Mouse (Mus musculus) brain, embryonic 18.5 days (tissue): Measurements from ENCODE around the gene Fcer1g.
A peak's percentile ranks its signal among the peaks of the same experiment; 100 is the strongest.
"Not testable (repeated sequence)": the region's sequence is repeated elsewhere in the genome, so short reads cannot be mapped to it uniquely, and the experiment has no call there.

Experiments
- DNase-seq: peaks from one replicate; pipeline ENCODE4 v3.0.0-alpha.2; 2012; ENCODE audit warnings: low read depth, low spot score

The Fcer1g gene

DNA sequence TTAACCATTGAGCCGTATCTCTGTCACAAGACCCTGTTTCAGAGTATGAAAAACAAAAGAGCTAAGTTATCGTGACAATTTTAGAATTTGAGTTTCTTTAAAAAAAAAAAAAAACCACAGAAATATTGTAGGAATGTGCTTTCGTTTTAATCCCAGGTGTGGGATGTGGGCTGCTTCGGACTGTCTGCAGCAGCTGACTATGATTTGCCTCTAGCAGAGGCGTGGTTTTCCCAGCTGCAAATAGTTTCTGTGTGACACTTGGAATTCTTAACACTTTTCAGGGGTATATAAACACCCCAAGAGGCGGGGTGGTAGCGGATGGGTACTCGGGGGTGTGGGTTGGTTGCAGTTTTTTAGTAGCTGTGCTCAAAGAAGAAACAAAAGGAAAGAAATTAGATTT lies 11.2 kb upstream of the Fcer1g start:
- DNase-seq, result no peak

DNA sequence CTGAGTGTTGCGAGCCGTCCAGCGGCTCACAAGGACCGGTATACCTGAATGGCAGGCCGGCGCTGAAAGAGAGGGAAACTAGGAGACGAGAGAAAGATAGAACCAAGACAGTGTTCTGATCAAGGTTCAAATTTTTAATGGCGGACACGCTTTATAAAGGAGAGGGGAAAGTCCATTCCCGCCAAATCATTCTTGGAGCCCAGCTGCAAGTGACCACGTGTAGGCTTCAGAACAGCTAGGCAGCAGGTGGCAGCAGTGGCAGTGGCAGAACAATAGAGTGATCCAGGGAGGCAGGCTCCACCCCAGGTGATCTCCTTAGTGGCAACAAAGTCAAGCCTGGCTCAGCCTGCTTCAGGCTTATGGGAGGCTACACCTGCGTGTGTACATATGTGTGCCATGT lies 7.8 kb upstream of the Fcer1g start:
- not testable (repeated sequence) for DNase-seq

DNA sequence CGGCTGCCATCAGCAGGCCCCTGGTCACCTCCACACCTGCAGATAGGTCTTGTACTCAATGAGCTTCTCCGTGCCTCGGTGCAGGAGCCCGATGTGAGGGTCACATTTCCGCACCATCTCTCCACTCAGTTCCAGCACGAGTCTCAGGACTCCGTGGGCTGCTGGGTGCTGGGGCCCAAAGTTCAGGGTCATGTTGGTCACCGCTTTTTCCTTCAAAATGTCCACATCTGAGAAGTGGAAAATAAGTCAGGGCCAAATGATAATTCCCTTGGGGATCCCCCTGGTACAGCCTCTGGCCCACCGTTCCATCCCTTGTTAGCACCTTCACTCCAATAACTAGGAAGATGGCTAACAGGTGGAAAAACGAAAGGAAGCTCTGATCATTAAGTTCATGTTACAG lies 6.7 kb upstream of the Fcer1g start:
- no peak for DNase-seq

DNA sequence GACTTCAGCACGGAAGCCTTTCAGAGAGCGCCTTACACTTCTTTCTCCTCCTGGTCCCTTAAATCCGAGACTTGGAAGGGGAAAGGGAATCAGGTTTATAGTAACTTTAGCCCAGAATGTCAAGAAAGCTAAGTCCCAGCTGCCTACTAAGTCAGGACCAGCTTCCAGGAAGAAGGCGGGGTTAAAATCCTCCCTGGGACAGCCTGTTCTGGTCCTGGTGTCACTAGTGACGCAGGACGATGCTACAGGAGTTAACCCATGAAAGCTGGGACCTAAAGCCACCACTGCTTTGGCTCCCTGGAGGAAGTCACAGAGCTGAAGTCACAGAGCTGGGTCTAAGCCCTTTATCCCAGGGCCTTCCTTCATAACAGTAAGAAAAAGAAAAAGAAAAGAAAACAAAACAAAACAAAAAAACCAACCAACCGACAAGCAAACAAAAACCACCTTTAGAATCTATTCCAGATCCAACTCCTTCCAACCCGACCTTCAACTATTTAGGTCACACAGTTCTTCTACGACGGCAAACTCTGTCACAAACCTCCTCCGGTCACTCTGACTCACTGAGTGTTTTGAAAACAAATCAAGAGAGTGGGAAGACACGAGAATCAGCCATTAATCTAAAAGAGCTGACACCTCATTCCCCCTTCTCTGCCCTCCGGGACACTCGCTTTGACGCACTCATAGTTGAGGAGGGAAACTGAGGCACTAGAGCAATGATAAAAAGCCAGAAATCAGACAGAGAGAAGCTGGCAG lies 6.0 kb upstream of the Fcer1g start:
- DNase-seq, result no peak

DNA sequence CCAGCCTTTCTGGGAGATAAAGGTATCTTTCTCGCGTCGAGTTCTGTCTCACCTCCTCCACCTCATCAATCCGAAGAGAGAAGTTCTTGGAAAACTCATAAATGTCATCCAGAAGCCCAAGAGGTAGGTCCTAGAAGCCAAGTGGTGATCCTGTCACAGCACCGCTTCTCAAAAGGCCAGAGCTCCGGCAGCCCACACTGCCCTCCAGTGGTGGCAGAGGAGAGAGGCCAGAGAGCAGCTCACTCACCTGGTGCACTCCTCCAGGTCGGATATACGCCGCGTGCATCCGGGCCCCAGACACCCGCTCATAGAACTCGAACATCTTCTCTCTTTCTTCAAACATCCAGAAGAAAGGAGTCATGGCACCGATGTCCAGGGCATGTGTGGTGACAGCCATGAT lies 4.3 kb upstream of the Fcer1g start:
- no peak for DNase-seq

GRCm38 (mm10) chr1:171237438-171237837 lies 3.3 kb upstream of the Fcer1g start:
- no peak for DNase-seq

- DNase-seq, result no peak
Measured at GRCm38 (mm10) chr1:171235791-171236190, 1.6 kb upstream of the Fcer1g start.

GRCm38 (mm10) chr1:171234538-171234937 lies 373 bp upstream of the Fcer1g start:
- no peak for DNase-seq

DNA sequence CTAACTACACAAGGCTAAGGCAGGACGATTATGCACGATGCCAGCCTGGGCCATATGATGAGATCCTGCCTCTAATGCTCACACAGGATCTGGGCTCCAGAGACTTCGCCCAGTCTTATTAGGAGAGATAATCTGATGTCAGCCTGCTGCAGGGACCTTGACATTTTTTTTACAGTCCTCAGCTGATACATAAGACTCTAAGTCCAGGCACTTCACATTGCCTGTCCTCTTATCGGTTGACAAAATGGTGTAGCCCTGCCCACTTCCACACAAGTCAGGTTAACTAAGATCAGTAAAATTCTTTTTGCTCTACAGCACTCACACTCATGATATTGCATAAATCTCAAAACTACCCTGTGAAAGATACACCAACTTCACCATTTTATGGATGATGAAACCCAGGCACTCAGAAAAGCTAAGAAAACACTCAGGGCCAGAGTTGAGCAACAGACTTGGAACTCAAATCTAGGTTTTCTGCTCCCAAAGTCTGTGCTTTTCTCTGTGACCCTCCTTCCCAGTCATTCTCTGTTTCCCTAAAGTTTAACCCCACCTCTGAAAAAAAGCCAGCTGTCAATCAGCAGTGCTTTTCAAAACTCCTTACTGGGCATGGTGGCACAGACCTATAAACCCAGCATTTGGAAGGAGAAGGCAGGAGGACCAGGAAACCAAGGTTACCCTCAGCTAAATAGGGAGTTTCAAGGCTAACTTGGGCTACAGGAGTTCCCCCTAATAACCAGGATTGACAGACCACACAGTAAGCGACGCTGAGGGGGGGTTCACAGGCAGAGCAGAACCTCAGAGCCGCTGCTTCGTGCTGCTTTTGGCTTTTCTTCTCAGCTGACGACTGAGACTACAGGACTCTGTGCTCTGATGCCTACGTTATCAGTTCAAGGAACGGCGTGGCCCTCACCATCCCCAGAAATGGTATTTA lies 1.1 kb downstream of the Fcer1g start:
- no peak for DNase-seq

DNA sequence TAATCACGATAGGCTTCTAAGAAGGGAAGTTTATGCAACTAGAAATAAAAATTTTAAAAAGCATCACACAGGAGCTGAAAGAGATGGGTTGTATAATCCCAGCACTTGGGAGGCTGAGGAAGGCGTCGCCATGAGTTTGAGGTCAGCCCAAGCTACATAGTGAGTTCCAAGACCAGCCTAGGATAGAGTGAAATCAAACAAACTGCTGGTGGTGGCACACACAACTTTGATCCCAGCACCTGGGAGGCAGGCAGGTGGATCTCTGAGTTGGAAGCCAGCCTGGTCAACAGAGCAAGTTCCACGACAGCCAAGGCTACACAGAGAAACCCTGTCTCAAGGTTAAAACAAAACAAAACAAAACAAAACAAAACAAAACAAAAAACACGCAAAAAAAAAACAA lies 1.8 kb downstream of the Fcer1g start:
- DNase-seq, result no peak

GRCm38 (mm10) chr1:171231844-171232243 lies 2.3 kb downstream of the Fcer1g start:
- DNase-seq, result no peak

GRCm38 (mm10) chr1:171230215-171230614 lies 4.0 kb downstream of the Fcer1g start:
- DNase-seq, result no peak

GRCm38 (mm10) chr1:171229750-171230149 lies 4.4 kb downstream of the Fcer1g start:
- DNase-seq, result no peak

DNA sequence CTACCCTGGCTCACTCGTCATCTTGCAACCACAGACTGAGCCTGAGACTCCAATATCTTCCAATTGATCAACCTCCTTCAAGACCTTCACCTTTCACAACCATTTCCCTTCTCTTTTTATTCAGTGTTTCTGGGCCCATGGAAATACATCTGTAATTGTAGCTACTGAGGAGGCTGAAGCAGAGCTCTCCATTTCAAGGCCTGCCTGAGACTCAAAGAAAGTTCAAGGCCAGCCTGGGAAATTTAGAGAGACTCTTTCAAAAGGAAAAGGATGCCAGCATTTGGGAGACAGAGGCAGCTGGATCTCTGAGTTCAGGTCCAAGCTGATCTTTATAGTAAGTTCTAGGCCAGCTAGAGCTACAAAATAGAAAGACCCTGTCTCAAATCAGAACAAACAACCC lies 6.3 kb downstream of the Fcer1g start:
- no peak for DNase-seq

- DNase-seq, result no peak
Measured at GRCm38 (mm10) chr1:171226780-171227179, 7.4 kb downstream of the Fcer1g start.

- no peak for DNase-seq
Measured at GRCm38 (mm10) chr1:171224857-171225256, 9.3 kb downstream of the Fcer1g start, which contains the start of gene Apoa2. Gene Apoa2, plus strand, starts transcription at chr1:171225054.

DNA sequence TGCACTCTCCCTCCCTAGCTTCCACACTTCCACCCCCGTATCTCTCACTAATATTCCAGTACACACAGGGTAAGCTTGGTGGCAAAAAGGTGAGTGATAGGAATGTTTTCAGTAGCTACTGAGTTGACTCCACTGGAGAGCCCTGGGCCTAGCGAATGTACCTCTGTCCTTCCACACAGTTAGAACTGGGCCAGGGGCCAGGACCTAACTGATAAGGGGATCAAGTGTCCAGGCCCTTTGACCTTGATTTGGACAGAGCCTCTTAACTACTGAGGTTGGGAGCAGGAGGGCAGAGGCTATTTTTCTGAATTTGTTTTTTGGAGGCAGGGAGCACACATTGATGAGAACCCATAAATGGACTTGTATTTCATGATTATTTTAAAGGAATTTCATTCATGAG lies 10.4 kb downstream of the Fcer1g start:
- DNase-seq, result no peak

- no peak for DNase-seq
Measured at GRCm38 (mm10) chr1:171223168-171223567, 11.0 kb downstream of the Fcer1g start.

- DNase-seq, result peak; percentile 98
Measured at GRCm38 (mm10) chr1:171222238-171223155, 11.7 kb downstream of the Fcer1g start, which contains the start of gene Tomm40l. Gene Tomm40l, minus strand, starts transcription at chr1:171222514.

DNA sequence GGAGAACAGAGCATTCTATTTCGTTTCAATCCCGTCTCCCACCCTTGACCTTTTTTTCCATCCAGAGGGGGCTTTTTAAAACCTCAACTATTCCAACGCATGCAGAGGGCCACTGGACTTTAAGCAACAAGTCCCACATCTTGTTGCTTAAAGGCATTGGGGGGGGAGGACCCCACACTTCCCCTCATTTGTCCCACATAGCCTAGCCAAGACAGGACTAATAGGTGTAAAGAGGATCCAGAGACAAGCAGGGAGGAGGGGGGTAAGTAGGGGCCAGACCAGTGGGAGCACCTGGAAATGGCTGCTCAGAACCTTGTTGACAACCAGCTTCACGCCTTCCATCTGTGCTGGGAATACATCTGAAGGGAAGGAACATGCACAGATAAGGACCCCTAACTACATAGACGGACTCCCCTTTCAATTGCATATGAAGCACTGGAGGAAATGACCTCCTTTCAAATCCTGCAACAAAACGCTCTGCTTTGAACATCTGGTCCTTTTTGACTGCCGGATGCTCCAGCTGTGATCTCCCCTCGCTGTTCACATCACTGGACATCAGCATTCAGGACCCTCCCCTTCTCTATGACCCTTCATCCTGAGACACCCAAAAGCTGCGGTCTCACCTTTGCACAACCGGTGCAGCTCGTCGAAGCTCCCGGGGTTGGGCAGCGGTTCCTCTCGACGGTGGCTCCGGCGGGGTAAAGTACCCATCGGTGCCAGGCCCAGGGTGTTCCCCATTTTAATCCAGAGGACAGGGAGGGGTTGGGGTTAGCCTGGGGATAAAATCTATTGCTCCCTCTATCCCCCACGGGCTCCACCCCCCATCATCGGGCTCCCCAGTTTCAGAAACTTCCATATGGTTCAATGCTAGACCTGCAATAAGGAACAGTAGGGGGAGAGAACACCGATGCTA lies 12.6 kb downstream of the Fcer1g start:
- DNase-seq, result no peak
